Mouse (Mus musculus) layer of hippocampus, postnatal 10 days (tissue): ENCODE measurements around the gene Taf1b. TPM values are rescaled to one million over a fixed set of nuclear protein-coding genes. Genes with fewer than 3 reads are reported as not detected.

Source experiments
- DNase-seq, 2 experiments: peaks; one replicate each; pipeline ENCODE4 v3.0.0; 2021; ENCODE audit warnings: low spot score in 2 of 2
- total RNA-seq, 2 experiments: library from RNA; stranded (reverse); gene quantifications; 2 replicates each; pipeline ENCODE4 v1.2.3; 2021

Gene Taf1b
- total RNA-seq, 2 experiments from 2014 or later: 31.9 to 36.4 TPM

- no peak for DNase-seq
Measured at GRCm38 (mm10) chr12:24548885-24549284, 50.7 kb downstream of the Taf1b start.

- DNase-seq: no peak
Measured at GRCm38 (mm10) chr12:24552531-24552930, 54.4 kb downstream of the Taf1b start.

GRCm38 (mm10) chr12:24555976-24556375, 57.8 kb downstream of the Taf1b start:
- no peak for DNase-seq

- no peak for DNase-seq
Measured at GRCm38 (mm10) chr12:24563395-24563960, 65.3 kb downstream of the Taf1b start.

- no peak for DNase-seq
Measured at GRCm38 (mm10) chr12:24565311-24565710, 67.2 kb downstream of the Taf1b start.

- DNase-seq: no peak
Measured at GRCm38 (mm10) chr12:24567606-24568005, 69.4 kb downstream of the Taf1b start.

GRCm38 (mm10) chr12:24571523-24572392, 73.6 kb downstream of the Taf1b start, which contains the start of gene Grhl1:
Gene Grhl1, plus strand, starts transcription at chr12:24572283.
- DNase-seq: peak; percentile 91 to 94

- DNase-seq: no peak
Measured at GRCm38 (mm10) chr12:24572421-24573274, 74.5 kb downstream of the Taf1b start.

- DNase-seq: no peak
Measured at GRCm38 (mm10) chr12:24573275-24573580, 75.1 kb downstream of the Taf1b start.

GRCm38 (mm10) chr12:24574870-24575269, 76.7 kb downstream of the Taf1b start:
- DNase-seq: no peak

GRCm38 (mm10) chr12:24580452-24580851, 82.3 kb downstream of the Taf1b start:
- DNase-seq: no peak

GRCm38 (mm10) chr12:24580996-24581683, 83.0 kb downstream of the Taf1b start:
- peak; percentile 44 to 57 for DNase-seq

- DNase-seq: peak; percentile 40 to 44
Measured at GRCm38 (mm10) chr12:24583653-24584052, 85.5 kb downstream of the Taf1b start.

- peak; percentile 52 to 63 for DNase-seq
Measured at GRCm38 (mm10) chr12:24584835-24585234, 86.7 kb downstream of the Taf1b start.

GRCm38 (mm10) chr12:24586193-24586592, 88.0 kb downstream of the Taf1b start:
- DNase-seq: no peak

GRCm38 (mm10) chr12:24590371-24590770, 92.2 kb downstream of the Taf1b start:
- DNase-seq: no peak

- DNase-seq: no peak
Measured at GRCm38 (mm10) chr12:24592055-24592454, 93.9 kb downstream of the Taf1b start.

- DNase-seq: peak; percentile 50 to 61
Measured at GRCm38 (mm10) chr12:24592956-24593672, 95.0 kb downstream of the Taf1b start.

GRCm38 (mm10) chr12:24597376-24597775, 99.2 kb downstream of the Taf1b start:
- DNase-seq: no peak

- DNase-seq: no peak
Measured at GRCm38 (mm10) chr12:24599366-24599895, 101.3 kb downstream of the Taf1b start.
